Mouse (Mus musculus): ENCODE data around the gene Cd47. TPM values are rescaled to one million over a fixed set of nuclear protein-coding genes. Genes with fewer than 3 reads are reported as not detected.

Gene Cd47
- total and polyA plus RNA-seq, 3 experiments: 102 to 277 (median 142) TPM

DNA sequence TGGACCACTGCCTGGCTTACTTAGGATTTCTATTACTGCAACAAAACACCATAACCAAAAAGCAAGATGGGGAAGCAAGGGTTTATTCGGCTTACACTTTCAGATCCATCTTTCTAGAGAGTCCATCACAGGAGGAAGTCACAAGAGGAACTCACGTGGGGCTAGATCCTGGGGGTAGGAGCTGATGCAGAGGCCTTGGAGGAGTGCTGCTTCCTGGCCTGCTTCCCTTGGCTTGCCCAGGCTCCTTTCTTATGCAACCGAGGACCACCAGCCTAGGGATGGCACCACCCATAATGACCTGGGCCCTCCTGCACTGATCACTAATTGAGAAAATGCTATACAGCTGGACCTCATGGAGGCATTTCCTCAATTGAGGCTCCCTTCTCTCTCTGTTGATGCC, 16.6 kb downstream of the Cd47 start:
- DNase-seq (ENCODE audit: extremely low read depth): no peak
- no peak overlapping the region for H3K9ac ChIP-seq (ENCODE audit: insufficient read depth, low read depth)
- no peaks in the 10 kb centered on the region for H3K27me3 ChIP-seq (replicated peaks)
- no peaks in the 10 kb centered on the region for H3K79me2 ChIP-seq (replicated peaks; ENCODE audit: control insufficient read depth, extremely low read depth, insufficient read depth, poor library complexity, severe bottlenecking)
- H3K4me3 ChIP-seq (replicated peaks in 1 of 3; ENCODE audit: low read depth in 2 of 3, low read length in 2 of 3, poor library complexity in 1 of 3): no peak overlapping the region
- H3K36me3 ChIP-seq (replicated peaks in 1 of 2; ENCODE audit: control insufficient read depth in 1 of 2, insufficient read depth in 1 of 2, low read length in 1 of 2): no peaks in the 10 kb centered on the region
- H3K4me1 ChIP-seq (ENCODE audit: control insufficient read depth in 1 of 2, insufficient read depth in 2 of 2): peaks cover 17 to 54% of the 10 kb centered on the region in 2 experiments
- in situ Hi-C loops (cut with MboI; ENCODE audit: low pct_ligation_motif_present, low pct_unique_long_range_greater_than_20kb, low sequenced_read_pairs): no loop called here
- dilution Hi-C loops (cut with MboI; ENCODE audit: extremely low pct_ligation_motif_present, extremely low pct_unique_long_range_greater_than_20kb, low sequenced_read_pairs): no loop called here
- peaks cover 6% of the 10 kb centered on the region for H3K9me3 ChIP-seq (replicated peaks; ENCODE audit: low read length)
- TF ChIP-seq PAX5 (IDR thresholded peaks at IDR 0.05; ENCODE audit: low read length) (no peak), ETS1 (conservative IDR thresholded peaks at IDR 0.05; ENCODE audit: low read depth, low read length) (no peak), TBP (conservative IDR thresholded peaks at IDR 0.05; ENCODE audit: low read depth, low read length) (no peak), SIN3A (IDR thresholded peaks at IDR 0.05; ENCODE audit: low read length) (no peak), JUND (conservative IDR thresholded peaks at IDR 0.05; ENCODE audit: low read depth, low read length) (no peak), ZNF384 (IDR thresholded peaks at IDR 0.05; ENCODE audit: low read depth, low read length) (no peak)
- H3K4me2 ChIP-seq (ENCODE audit: insufficient read depth, low read depth, poor library complexity, severe bottlenecking): no peak overlapping the region
- H3K27ac ChIP-seq (ENCODE audit: insufficient read depth, low read depth): no peak overlapping the region

DNA sequence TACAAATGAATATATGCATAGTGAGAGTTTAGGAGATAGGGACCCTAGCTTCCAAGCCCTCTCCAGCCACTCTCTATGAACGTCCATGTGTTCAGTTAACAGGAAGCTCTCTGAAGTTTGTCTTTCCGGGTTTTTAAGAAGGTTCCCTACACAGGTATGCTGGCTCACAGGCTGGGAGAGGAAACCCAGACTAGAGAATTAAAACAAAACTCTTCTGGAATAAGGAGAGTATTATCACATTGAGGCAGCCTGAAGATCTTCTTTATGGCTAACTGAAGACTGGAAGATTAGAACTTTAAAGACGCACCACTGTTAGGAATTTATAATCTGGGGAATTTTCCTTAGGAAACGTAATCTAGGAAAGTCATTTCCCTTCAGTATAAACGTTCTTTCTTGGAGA, 17.8 kb downstream of the Cd47 start:
- Histone ChIP-seq H3K27me3 (replicated peaks) (no peaks in the 10 kb centered on the region), H3K27ac (ENCODE audit: insufficient read depth, low read depth) (no peak overlapping the region), H3K9me3 (replicated peaks; ENCODE audit: low read length) (peaks cover 6% of the 10 kb centered on the region), H3K36me3 (replicated peaks in 1 of 2; ENCODE audit: control insufficient read depth in 1 of 2, insufficient read depth in 1 of 2, low read length in 1 of 2) (no peaks in the 10 kb centered on the region), H3K4me3 (replicated peaks in 1 of 3; ENCODE audit: low read depth in 2 of 3, low read length in 2 of 3, poor library complexity in 1 of 3) (no peak overlapping the region), H3K4me2 (ENCODE audit: insufficient read depth, low read depth, poor library complexity, severe bottlenecking) (peak overlapping the region; percentile 29; the same call in 1 of the 2 replicates), H3K9ac (ENCODE audit: insufficient read depth, low read depth) (peak overlapping the region; percentile 58), H3K4me1 (ENCODE audit: control insufficient read depth in 1 of 2, insufficient read depth in 2 of 2) (peaks cover 12 to 53% of the 10 kb centered on the region in 2 experiments), H3K79me2 (replicated peaks; ENCODE audit: control insufficient read depth, extremely low read depth, insufficient read depth, poor library complexity, severe bottlenecking) (no peaks in the 10 kb centered on the region)
- dilution Hi-C loops (cut with MboI; ENCODE audit: extremely low pct_ligation_motif_present, extremely low pct_unique_long_range_greater_than_20kb, low sequenced_read_pairs): no loop called here
- TF ChIP-seq TBP (conservative IDR thresholded peaks at IDR 0.05; ENCODE audit: low read depth, low read length) (no peak), CTCF (conservative IDR thresholded peaks at IDR 0.05 in 1 of 2, IDR thresholded peaks at IDR 0.05 in 1 of 2; ENCODE audit: low read depth in 2 of 2, low read length in 2 of 2) (no peak), CHD1 (IDR thresholded peaks at IDR 0.05; ENCODE audit: low read depth, low read length) (no peak), ZKSCAN1 (IDR thresholded peaks at IDR 0.05; ENCODE audit: borderline replicate concordance, low read depth, low read length) (no peak), CHD2 (IDR thresholded peaks at IDR 0.05; ENCODE audit: low read length) (no peak), KAT2A (IDR thresholded peaks at IDR 0.05; ENCODE audit: insufficient replicate concordance, low read length) (no peak), NELFE (IDR thresholded peaks at IDR 0.05; ENCODE audit: low read depth, low read length) (no peak), ZC3H11A (IDR thresholded peaks at IDR 0.05; ENCODE audit: low read depth, low read length) (no peak)
- in situ Hi-C loops (cut with MboI; ENCODE audit: low pct_ligation_motif_present, low pct_unique_long_range_greater_than_20kb, low sequenced_read_pairs): no loop called here
- DNase-seq (ENCODE audit: extremely low read depth): no peak

DNA sequence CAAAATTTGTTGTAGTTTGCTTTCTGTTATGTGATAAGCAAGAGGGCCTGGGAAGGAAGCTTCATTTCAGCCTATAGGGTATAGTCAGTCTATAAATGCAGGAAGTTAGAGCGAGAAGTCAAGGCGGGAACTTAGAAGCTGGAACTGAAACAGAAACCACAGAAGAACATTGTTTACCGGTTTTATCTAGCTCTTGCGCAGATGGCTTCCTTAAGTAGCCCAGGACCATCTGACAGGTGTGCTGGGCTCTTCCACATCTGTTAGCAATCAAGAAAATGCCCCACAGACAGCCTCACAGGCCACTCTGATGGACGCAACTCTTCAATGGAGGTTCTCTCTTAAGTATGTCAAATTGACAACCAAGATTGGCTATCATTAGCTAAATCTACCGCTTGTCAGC, 18.3 kb downstream of the Cd47 start:
- H3K79me2 ChIP-seq (replicated peaks; ENCODE audit: control insufficient read depth, extremely low read depth, insufficient read depth, poor library complexity, severe bottlenecking): no peaks in the 10 kb centered on the region
- peaks cover 12 to 51% of the 10 kb centered on the region in 2 experiments for H3K4me1 ChIP-seq (ENCODE audit: control insufficient read depth in 1 of 2, insufficient read depth in 2 of 2)
- peak overlapping the region; percentile 73 for H3K4me2 ChIP-seq (ENCODE audit: insufficient read depth, low read depth, poor library complexity, severe bottlenecking)
- H3K27ac ChIP-seq (ENCODE audit: insufficient read depth, low read depth): peak overlapping the region; percentile 4; the same call in 1 of the 2 replicates
- dilution Hi-C loops (cut with MboI; ENCODE audit: extremely low pct_ligation_motif_present, extremely low pct_unique_long_range_greater_than_20kb, low sequenced_read_pairs): no loop called here
- H3K4me3 ChIP-seq (replicated peaks in 1 of 3; ENCODE audit: low read depth in 2 of 3, low read length in 2 of 3, poor library complexity in 1 of 3): no peak overlapping the region
- peaks cover 6% of the 10 kb centered on the region for H3K9me3 ChIP-seq (replicated peaks; ENCODE audit: low read length)
- DNase-seq (ENCODE audit: extremely low read depth): peak; percentile 91
- H3K27me3 ChIP-seq (replicated peaks): no peaks in the 10 kb centered on the region
- in situ Hi-C loops (cut with MboI; ENCODE audit: low pct_ligation_motif_present, low pct_unique_long_range_greater_than_20kb, low sequenced_read_pairs): no loop called here
- H3K36me3 ChIP-seq (replicated peaks in 1 of 2; ENCODE audit: control insufficient read depth in 1 of 2, insufficient read depth in 1 of 2, low read length in 1 of 2): no peaks in the 10 kb centered on the region
- peak overlapping the region; percentile 58; the same call in 1 of the 2 replicates for H3K9ac ChIP-seq (ENCODE audit: insufficient read depth, low read depth)
- TF ChIP-seq USF1 (IDR thresholded peaks at IDR 0.05; ENCODE audit: low read depth, low read length) (no peak; the same call in 1 of the 2 replicates), TCF12 (IDR thresholded peaks at IDR 0.05; ENCODE audit: low read depth, low read length) (peak; percentile 100), NRF1 (IDR thresholded peaks at IDR 0.05; ENCODE audit: low read depth, low read length) (peak; percentile 74), UBTF (IDR thresholded peaks at IDR 0.05; ENCODE audit: low read depth, low read length) (no peak), GABPA (IDR thresholded peaks at IDR 0.05; ENCODE audit: insufficient replicate concordance, low read depth, low read length) (no peak), RCOR1 (conservative IDR thresholded peaks at IDR 0.05; ENCODE audit: low read depth, low read length) (peak; percentile 94), SMC3 (IDR thresholded peaks at IDR 0.05; ENCODE audit: low read depth, low read length) (peak; percentile 27), E2F4 (IDR thresholded peaks at IDR 0.05; ENCODE audit: insufficient replicate concordance, low read depth, low read length) (peak; percentile 100), MAZ (IDR thresholded peaks at IDR 0.05; ENCODE audit: low read depth, low read length) (no peak), SIN3A (IDR thresholded peaks at IDR 0.05; ENCODE audit: low read length) (peak; percentile 91), ELF1 (IDR thresholded peaks at IDR 0.05; ENCODE audit: low read depth, low read length) (peak; percentile 83), MAX (IDR thresholded peaks at IDR 0.05; ENCODE audit: low read length) (peak; percentile 90), CHD1 (IDR thresholded peaks at IDR 0.05; ENCODE audit: low read depth, low read length) (no peak), ZNF384 (IDR thresholded peaks at IDR 0.05; ENCODE audit: low read depth, low read length) (peak; percentile 38; the same call in 1 of the 2 replicates), BHLHE40 (IDR thresholded peaks at IDR 0.05; ENCODE audit: low read depth, low read length) (peak; percentile 63), PAX5 (IDR thresholded peaks at IDR 0.05; ENCODE audit: low read length) (no peak), MXI1 (IDR thresholded peaks at IDR 0.05; ENCODE audit: low read depth, low read length) (no peak)
